Mouse (Mus musculus) heart, embryonic 12.5 days (tissue): ENCODE measurements at regions not wholly inside any gene's neighbourhood (a gene's known extent, or its start where the extent isn't known, plus 50 kb on each side); places are given as distances from the start of the nearest gene placed in this dataset.

ENCODE experiments used
- ATAC-seq: fragments of 200-750 bp; cut with Nextera tagmentation; 2 replicates; pipeline ENCODE4 v1.8.0; 2017; ENCODE audit warnings: moderate TSS enrichment, moderate library complexity; ENCODE audit not compliant: insufficient number of reproducible peaks, low FRiP score
- H3K27ac ChIP-seq: fragments of 300-500 bp; sonication (generic); 2 replicates; pipeline ENCODE4 v1.5.1; 2016; ENCODE audit warnings: mild to moderate bottlenecking, moderate library complexity; ENCODE audit not compliant: poor library complexity, severe bottlenecking
- H3K27me3 ChIP-seq: fragments of 300-500 bp; sonication (generic); replicated peaks from 2 replicates; pipeline ENCODE4 v1.6.1; 2016; ENCODE audit warnings: mild to moderate bottlenecking, moderate library complexity
- H3K36me3 ChIP-seq: fragments of 300-500 bp; sonication (generic); 2 replicates; pipeline ENCODE4 v1.6.1; 2016; ENCODE audit warnings: mild to moderate bottlenecking, moderate library complexity
- H3K4me1 ChIP-seq: fragments of 300-500 bp; sonication (generic); replicated peaks from 2 replicates; pipeline ENCODE4 v1.6.1; 2016; ENCODE audit warnings: mild to moderate bottlenecking
- H3K4me2 ChIP-seq: fragments of 300-500 bp; sonication (generic); 2 replicates; pipeline ENCODE4 v1.6.1; 2016; ENCODE audit warnings: mild to moderate bottlenecking, moderate library complexity
- H3K4me3 ChIP-seq: fragments of 300-500 bp; sonication (generic); 2 replicates; pipeline ENCODE4 v1.5.1; 2016; ENCODE audit warnings: mild to moderate bottlenecking
- H3K9ac ChIP-seq: fragments of 300-500 bp; sonication (generic); 2 replicates; pipeline ENCODE4 v1.6.1; 2016; ENCODE audit warnings: mild to moderate bottlenecking, moderate library complexity
- H3K9me3 ChIP-seq: fragments of 300-500 bp; sonication (generic); replicated peaks from 2 replicates; pipeline ENCODE4 v1.6.1; 2016; ENCODE audit warnings: mild to moderate bottlenecking, moderate library complexity
- WGBS: fragments of 180-500 bp; shearing (Covaris S2); methylation state at CpG from one replicate; pipeline ENCODE4 v1.1.7; 2016; 5-methylcytosine and 5-hydroxymethylcytosine counted together

DNA sequence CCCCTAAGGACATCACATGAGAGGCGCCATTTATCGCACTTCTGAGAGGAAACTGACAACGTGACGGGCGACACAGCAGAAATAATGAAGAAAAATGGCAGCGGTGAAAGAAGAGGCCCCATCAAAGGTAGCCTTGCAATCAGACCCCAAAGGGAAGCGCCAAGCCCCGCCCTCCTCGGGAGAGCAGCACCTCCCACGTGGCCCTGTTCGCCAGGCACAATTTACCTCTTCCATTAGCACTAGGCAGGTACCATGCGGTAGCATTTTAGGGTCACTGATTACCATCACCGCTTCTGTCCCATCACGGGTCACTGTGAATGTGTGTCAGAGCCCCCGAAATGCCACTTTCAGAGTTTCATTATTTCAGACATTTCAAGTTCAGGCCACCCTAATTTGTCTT is 69.7 kb upstream of the Cadm1 start:
- H3K4me3 ChIP-seq: no peak overlapping the region
- WGBS: 84% methylated on average over 15 of the region's 15 CpGs
- peaks cover 6% of the 10 kb centered on the region; the same call in 1 of the 2 replicates for H3K9me3 ChIP-seq
- no peak overlapping the region for H3K9ac ChIP-seq
- no peaks in the 10 kb centered on the region for H3K36me3 ChIP-seq
- H3K27ac ChIP-seq: no peak overlapping the region
- peaks cover 8% of the 10 kb centered on the region for H3K4me1 ChIP-seq
- H3K4me2 ChIP-seq: no peak overlapping the region
- no peak for ATAC-seq
- peaks cover 13% of the 10 kb centered on the region for H3K27me3 ChIP-seq

DNA sequence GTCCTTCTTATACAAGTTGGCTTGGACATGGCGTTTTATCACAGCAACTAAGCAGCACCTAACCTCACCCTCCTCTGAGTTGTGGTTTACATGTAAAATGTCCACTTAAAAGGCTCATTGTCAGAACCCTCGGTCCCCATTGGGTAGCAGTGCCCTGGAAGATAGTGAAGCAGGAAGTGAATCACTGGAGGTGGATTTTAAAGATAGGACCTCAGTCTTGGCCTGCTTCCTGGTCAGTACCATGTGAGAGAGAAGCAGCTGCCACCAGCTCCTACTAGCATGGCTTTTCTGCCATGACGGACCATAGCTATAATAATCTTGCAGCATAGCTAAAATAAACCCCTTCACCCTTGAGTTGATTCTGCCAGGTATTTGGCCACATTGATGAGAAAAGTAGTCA is 68.1 kb upstream of the Cadm1 start:
- ATAC-seq: no peak
- no peak overlapping the region for H3K27ac ChIP-seq
- H3K4me3 ChIP-seq: no peak overlapping the region
- WGBS: 70% methylated on average over 3 of the region's 3 CpGs
- H3K4me1 ChIP-seq: peaks cover 8% of the 10 kb centered on the region
- H3K4me2 ChIP-seq: no peak overlapping the region
- no peak overlapping the region for H3K9ac ChIP-seq
- peaks cover 13% of the 10 kb centered on the region for H3K27me3 ChIP-seq
- no peaks in the 10 kb centered on the region for H3K9me3 ChIP-seq
- H3K36me3 ChIP-seq: no peaks in the 10 kb centered on the region

DNA sequence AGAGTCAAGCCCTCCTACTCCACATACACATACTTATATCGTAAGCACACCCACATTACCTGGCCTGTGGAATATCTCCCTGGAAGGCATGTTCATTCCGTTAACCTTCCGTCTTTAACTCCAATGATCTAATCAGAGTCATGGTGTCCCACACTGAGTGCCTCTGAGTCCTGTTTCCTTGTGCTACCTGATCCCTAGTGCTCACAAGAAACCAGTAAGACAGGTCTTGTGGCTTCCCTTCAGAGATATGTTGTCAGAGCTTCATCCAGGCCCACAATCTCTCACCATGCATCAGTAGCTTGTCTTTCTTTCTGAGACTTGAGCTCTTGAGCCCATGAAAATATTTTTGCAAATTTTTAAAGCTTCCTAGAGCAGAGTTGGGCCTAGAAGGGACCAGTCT is 63.2 kb upstream of the Cadm1 start:
- Histone ChIP-seq H3K9me3 (no peaks in the 10 kb centered on the region), H3K27ac (no peak overlapping the region), H3K4me1 (peaks cover 8% of the 10 kb centered on the region), H3K4me3 (no peak overlapping the region), H3K27me3 (peaks cover 8% of the 10 kb centered on the region), H3K9ac (no peak overlapping the region), H3K36me3 (no peaks in the 10 kb centered on the region), H3K4me2 (no peak overlapping the region)
- 93% methylated on average over 3 of the region's 3 CpGs for WGBS
- ATAC-seq: no peak

DNA sequence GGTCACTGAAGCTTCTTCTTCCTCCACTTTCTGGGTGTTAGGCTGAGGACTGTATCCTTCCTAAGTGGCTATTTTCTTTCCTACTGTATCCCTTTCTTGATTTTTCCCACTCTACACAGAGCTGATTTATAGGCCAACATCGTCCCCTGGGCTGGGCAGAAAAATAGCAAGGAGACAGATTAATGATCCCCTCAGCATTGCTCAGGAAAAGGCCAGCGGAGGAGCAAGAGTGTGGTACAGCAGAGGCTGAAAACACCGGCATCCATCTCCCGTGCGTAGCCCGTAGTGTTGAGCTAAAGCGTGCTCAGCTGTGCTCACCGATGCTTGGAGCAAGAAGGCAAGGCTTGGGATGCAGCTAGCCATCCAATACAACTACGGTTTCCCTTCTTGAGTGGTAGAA is 62.2 kb upstream of the Cadm1 start:
- Histone ChIP-seq H3K4me2 (no peak overlapping the region), H3K27me3 (peaks cover 8% of the 10 kb centered on the region), H3K27ac (no peak overlapping the region), H3K4me3 (no peak overlapping the region), H3K4me1 (peaks cover 12% of the 10 kb centered on the region), H3K36me3 (no peaks in the 10 kb centered on the region), H3K9me3 (no peaks in the 10 kb centered on the region), H3K9ac (no peak overlapping the region)
- no peak for ATAC-seq
- WGBS: 75% methylated on average over 9 of the region's 9 CpGs

DNA sequence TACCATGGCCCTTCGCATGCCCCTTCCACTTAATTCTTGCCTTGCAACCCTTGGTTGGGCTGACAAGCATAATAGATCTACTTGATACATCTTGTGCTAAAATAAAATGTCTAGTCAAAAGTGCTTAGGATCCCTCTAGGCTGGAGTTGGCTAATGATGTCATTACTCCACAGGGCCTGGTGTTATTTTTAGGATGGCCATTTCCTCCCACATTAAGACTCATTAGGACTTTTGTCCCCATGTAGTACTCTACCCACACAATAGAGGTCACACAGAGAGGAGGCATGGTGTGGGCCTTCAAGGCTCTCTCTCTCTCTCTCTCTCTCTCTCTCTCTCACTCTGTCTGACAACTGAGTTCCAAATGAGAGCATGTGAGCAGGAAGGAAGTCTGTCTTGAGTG is 60.4 kb upstream of the Cadm1 start:
- ATAC-seq: no peak

DNA sequence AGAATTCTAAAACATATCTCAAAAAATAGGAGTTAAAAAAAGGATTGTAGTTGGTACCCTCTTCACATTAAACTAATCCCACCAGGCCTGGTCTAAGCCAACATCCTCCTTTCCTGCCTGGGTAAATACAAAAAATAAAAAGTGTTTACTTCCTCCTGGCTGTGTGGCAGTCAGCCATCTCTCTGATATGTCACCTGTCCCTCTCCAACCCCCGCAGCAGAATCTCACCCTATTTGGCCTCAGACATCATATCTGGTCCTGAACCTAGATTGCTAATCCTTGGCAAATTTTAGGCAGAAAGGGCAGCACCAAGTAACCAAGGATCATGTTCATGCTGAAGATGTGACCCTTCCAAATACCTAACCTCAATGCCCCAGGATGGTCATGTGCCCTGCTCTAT is 59.2 kb upstream of the Cadm1 start:
- Histone ChIP-seq H3K9me3 (no peaks in the 10 kb centered on the region), H3K36me3 (no peaks in the 10 kb centered on the region), H3K9ac (no peak overlapping the region), H3K27ac (no peak overlapping the region), H3K4me1 (peaks cover 12% of the 10 kb centered on the region), H3K4me2 (no peak overlapping the region), H3K27me3 (peaks cover 12% of the 10 kb centered on the region), H3K4me3 (no peak overlapping the region)
- ATAC-seq: no peak
- WGBS: 71% methylated on average over 1 of the region's 1 CpGs

More for the DNA sequence above, 60.4 kb upstream of the Cadm1 start:
- H3K9me3 ChIP-seq: no peaks in the 10 kb centered on the region
- peaks cover 8% of the 10 kb centered on the region for H3K27me3 ChIP-seq
- 83% methylated on average over 1 of the region's 1 CpGs for WGBS
- H3K9ac ChIP-seq: no peak overlapping the region
- no peak overlapping the region for H3K4me3 ChIP-seq
- H3K4me2 ChIP-seq: no peak overlapping the region
- H3K36me3 ChIP-seq: no peaks in the 10 kb centered on the region
- H3K27ac ChIP-seq: no peak overlapping the region
- H3K4me1 ChIP-seq: peaks cover 12% of the 10 kb centered on the region

DNA sequence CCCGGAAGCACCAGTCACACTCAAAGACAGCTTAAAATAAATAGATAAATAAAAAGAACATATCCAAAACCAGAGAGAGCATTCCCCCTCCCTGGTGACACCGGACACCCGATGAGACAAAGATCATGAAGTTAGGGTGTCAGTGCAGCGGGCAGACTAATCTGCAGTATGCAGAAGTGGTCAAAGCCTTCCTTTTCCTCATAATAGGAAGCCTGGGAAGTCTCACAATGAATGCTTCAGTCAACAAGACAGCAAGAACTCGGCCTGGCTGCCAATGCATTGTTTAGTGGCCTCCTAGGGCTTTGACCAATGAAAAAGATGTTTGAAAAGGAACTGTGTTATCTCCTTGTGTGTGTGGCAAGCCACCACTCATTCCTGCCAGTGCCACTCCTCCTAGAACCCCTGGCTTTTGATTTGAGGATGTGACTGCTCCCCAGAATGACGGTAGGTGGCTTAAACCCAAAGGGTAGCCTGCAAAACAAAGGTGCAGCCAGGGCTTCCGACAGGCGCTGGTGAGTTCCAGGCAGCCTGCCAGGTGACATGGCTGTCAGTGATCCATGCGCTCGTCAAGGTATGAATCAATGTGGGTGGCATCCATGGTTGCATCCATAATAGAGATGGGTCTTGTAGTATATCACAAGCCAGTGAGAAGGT is 58.1 kb upstream of the Cadm1 start:
- 45% methylated on average over 10 of the region's 10 CpGs for WGBS
- peak; percentile 63 for ATAC-seq
- no peak overlapping the region for H3K27ac ChIP-seq

DNA sequence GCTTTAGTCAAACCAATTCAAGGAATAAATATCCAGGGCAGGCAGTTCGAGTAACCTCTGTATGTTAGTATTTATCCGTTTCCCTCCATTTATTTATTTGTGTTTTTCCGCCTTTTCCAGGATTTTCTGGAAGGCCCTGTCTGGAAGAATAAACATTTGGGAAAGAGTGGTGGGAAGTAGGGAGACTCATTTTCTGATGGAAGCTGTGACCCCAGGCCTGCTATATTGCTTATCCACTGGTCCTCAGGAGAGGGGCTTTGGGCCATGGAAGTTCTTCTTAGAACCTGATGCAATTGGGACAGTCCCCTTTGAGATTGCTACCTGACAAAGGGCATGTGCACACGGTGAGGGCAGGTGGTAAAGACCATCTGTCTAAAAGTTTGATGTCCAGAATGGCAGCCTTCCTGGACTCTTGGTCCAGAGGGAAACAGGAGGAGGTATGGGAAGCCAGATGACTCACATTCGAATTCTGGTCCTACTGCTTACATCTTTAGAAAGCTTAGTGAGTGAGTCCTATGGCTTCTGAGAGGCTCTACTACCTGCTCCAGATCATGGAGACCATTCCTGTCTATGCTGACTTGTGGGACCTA is 56.1 kb upstream of the Cadm1 start:
- 80% methylated on average over 5 of the region's 5 CpGs for WGBS
- peaks cover 12% of the 10 kb centered on the region for H3K4me1 ChIP-seq
- H3K9ac ChIP-seq: no peak overlapping the region
- no peak overlapping the region for H3K27ac ChIP-seq
- no peak overlapping the region for H3K4me2 ChIP-seq
- no peak for ATAC-seq
- no peak overlapping the region for H3K4me3 ChIP-seq
- H3K27me3 ChIP-seq: 0 out of 2 replicates have a peak, but pooled peaks cover 13% of the 10 kb centered on the region
- H3K36me3 ChIP-seq: no peaks in the 10 kb centered on the region
- H3K9me3 ChIP-seq: no peaks in the 10 kb centered on the region

More for the DNA sequence above, 58.1 kb upstream of the Cadm1 start:
- Histone ChIP-seq H3K4me3 (no peak overlapping the region), H3K27me3 (peaks cover 16% of the 10 kb centered on the region), H3K36me3 (no peaks in the 10 kb centered on the region), H3K4me2 (no peak overlapping the region), H3K4me1 (peaks cover 12% of the 10 kb centered on the region), H3K9me3 (no peaks in the 10 kb centered on the region), H3K9ac (no peak overlapping the region)

DNA sequence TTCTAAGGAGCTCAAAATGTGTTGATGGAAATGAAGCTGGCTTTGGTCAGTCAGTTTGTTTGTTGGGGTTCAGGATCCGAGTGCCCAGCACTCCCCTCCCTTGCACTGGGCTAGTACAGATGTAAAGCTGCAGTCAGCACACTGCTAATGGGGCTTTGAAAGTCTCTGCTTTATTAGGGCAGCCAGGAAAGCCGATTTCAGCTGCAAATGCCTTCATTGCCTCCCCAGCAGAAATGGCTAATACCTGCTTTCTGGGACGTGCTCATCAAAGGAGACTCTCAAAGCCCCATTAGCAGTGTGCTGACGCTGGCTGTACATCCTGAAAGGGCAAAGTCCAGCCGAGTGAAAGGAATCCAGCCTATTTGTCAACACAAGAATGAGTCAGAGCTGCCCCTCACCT is 55.2 kb upstream of the Cadm1 start:
- Histone ChIP-seq H3K4me1 (peaks cover 5% of the 10 kb centered on the region), H3K4me2 (no peak overlapping the region), H3K4me3 (no peak overlapping the region), H3K27me3 (0 out of 2 replicates have a peak, but pooled peaks cover 15% of the 10 kb centered on the region), H3K27ac (no peak overlapping the region), H3K9ac (no peak overlapping the region), H3K9me3 (no peaks in the 10 kb centered on the region), H3K36me3 (no peaks in the 10 kb centered on the region)
- no peak for ATAC-seq
- 46% methylated on average over 5 of the region's 5 CpGs for WGBS

DNA sequence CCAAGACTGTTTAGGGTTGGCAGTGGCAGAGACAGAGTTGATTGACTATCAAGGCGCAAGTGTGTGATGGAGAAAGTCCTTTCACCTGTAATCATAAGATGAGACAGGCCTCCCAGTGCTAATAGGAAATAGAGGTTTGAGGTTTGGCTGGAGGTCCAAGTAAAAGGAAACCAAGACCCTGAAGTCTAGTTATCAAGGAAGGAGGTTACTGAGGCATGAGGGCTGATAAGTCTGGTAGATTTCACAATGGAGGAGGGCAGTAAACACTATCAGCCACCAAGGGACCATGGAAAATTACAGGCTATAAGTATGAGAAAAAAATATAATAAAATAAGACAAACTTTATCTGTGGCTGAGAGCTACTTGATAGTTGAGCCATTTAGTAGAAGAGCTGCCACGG is 52.1 kb upstream of the Cadm1 start:
- H3K4me1 ChIP-seq: no peaks in the 10 kb centered on the region
- no peak overlapping the region for H3K27ac ChIP-seq
- no peak overlapping the region for H3K4me3 ChIP-seq
- no peak overlapping the region for H3K4me2 ChIP-seq
- no peak overlapping the region for H3K9ac ChIP-seq
- no peaks in the 10 kb centered on the region for H3K9me3 ChIP-seq
- 88% methylated on average over 2 of the region's 2 CpGs for WGBS
- 0 out of 2 replicates have a peak, but pooled peaks cover 15% of the 10 kb centered on the region for H3K27me3 ChIP-seq
- ATAC-seq: no peak
- no peaks in the 10 kb centered on the region for H3K36me3 ChIP-seq
